Mouse (Mus musculus) liver, embryonic 14.5 days (tissue): ENCODE results near the gene Tmem110.

Experiments
- CTCF ChIP-seq: IDR thresholded peaks from 2 replicates; pipeline ENCODE4 v1.5.1; 2016; ENCODE audit warnings: antibody characterized with exemption, low read depth, control low read depth
- EP300 ChIP-seq: IDR thresholded peaks from 2 replicates; pipeline ENCODE4 v1.6.1; 2016; ENCODE audit warnings: antibody characterized with exemption, low read depth

GRCm38 (mm10) chr14:30885298-30885697, 59.9 kb downstream of the Tmem110 start:
- TF ChIP-seq EP300 (no peak), CTCF (no peak)
